Mouse (Mus musculus) effector memory CD4-positive, alpha-beta T cell, adult 7 months (primary cell): ENCODE measurements around the gene Rrm2. TPM values are rescaled to one million over a fixed set of nuclear protein-coding genes. Genes with fewer than 3 reads are reported as not detected.

Experiments used
- polyA plus RNA-seq: library from polyadenylated mRNA; unstranded; fragments of 100-300 nt; shearing (Covaris generic); gene quantifications from one replicate; pipeline ENCODE4 v1.2.1, GENCODE M21; 2017

Rrm2 gene
- polyA plus RNA-seq = 7.1 TPM

GRCm38 (mm10) chr12:24707954-24708823 lies at the start of gene Rrm2:
TSS of gene Rrm2 (plus strand) at chr12:24708241.

GRCm38 (mm10) chr12:24681286-24682023 lies 26.6 kb upstream of the Rrm2 start, which contains the start of gene Cys1:
TSS of gene Cys1 (minus strand) at chr12:24681813.

Other genes starting within 250 kb of the Rrm2 start
- 48.3 TPM for gene Taf1b, start 209.9 kb upstream of the Rrm2 start, polyA plus RNA-seq
- gene Grhl1, start 136.0 kb upstream of the Rrm2 start, polyA plus RNA-seq = 2.9 TPM
- gene Klf11, start 57.0 kb upstream of the Rrm2 start, polyA plus RNA-seq = 29.9 TPM
- gene Cys1, start 26.4 kb upstream of the Rrm2 start, polyA plus RNA-seq = 0.37 TPM
- gene Mboat2, start 122.6 kb downstream of the Rrm2 start, polyA plus RNA-seq = 0.60 TPM